Mouse (Mus musculus) embryonic facial prominence, embryonic 14.5 days (tissue): ENCODE measurements around the gene Ddx59. TPM values are rescaled to one million over a fixed set of nuclear protein-coding genes. Genes with fewer than 3 reads are reported as not detected.

Source experiments
- ATAC-seq: fragments of 200-750 bp; cut with Nextera tagmentation; 2 replicates; pipeline ENCODE4 v1.8.0; 2017; ENCODE audit warnings: low read depth, moderate number of reproducible peaks, moderate TSS enrichment
- DNase-seq: peaks from one replicate; pipeline ENCODE4 v3.0.0-alpha.2; 2015; ENCODE audit warnings: low spot score
- H3K27ac ChIP-seq: fragments of 300-500 bp; sonication (generic); replicated peaks from 2 replicates; pipeline ENCODE4 v1.5.1; 2014; ENCODE audit warnings: low read depth, mild to moderate bottlenecking, low read length, moderate library complexity
- H3K27me3 ChIP-seq: fragments of 300-500 bp; sonication (generic); replicated peaks from 2 replicates; pipeline ENCODE4 v1.6.1; 2014; ENCODE audit warnings: low read length; ENCODE audit not compliant: control insufficient read depth, insufficient read depth
- H3K36me3 ChIP-seq: fragments of 300-500 bp; sonication (generic); 2 replicates; pipeline ENCODE4 v1.6.1; 2014; ENCODE audit warnings: low read length, mixed read lengths; ENCODE audit not compliant: control insufficient read depth, insufficient read depth
- H3K4me1 ChIP-seq: fragments of 300-500 bp; sonication (generic); 2 replicates; pipeline ENCODE4 v1.6.1; 2014; ENCODE audit warnings: antibody characterized with exemption, low read length; ENCODE audit not compliant: control insufficient read depth, insufficient read depth
- H3K4me2 ChIP-seq: fragments of 300-500 bp; sonication (generic); 2 replicates; pipeline ENCODE4 v1.6.1; 2014; ENCODE audit warnings: low read depth, mild to moderate bottlenecking, low read length, moderate library complexity, mixed read lengths
- H3K4me3 ChIP-seq: fragments of 300-500 bp; sonication (generic); 2 replicates; pipeline ENCODE4 v1.5.1; 2014; ENCODE audit warnings: low read depth, mild to moderate bottlenecking, low read length
- H3K9ac ChIP-seq: fragments of 300-500 bp; sonication (generic); 2 replicates; pipeline ENCODE4 v1.6.1; 2014; ENCODE audit warnings: low read depth, mild to moderate bottlenecking, low read length, moderate library complexity, mixed read lengths
- H3K9me3 ChIP-seq: fragments of 300-500 bp; sonication (generic); 2 replicates; pipeline ENCODE4 v1.6.1; 2016; ENCODE audit warnings: low read length; ENCODE audit not compliant: control insufficient read depth
- WGBS: fragments of 180-500 bp; shearing (Covaris S2); extraction: QIAGEN DNeasy Blood & Tissue Kit; methylation state at CpG from one replicate; pipeline ENCODE4 v1.1.7; 2014; 5-methylcytosine and 5-hydroxymethylcytosine counted together
- polyA plus RNA-seq: library from polyadenylated mRNA; unstranded; fragments of >200 nt; fragmentation: Nextera tagmentation; extraction: Ambion mirVana; gene quantifications from 2 replicates; pipeline ENCODE4 v1.2.1, GENCODE M21; 2014

Ddx59 gene
- polyA plus RNA-seq, 1 experiment from 2014 or later, result 17.0 TPM

DNA sequence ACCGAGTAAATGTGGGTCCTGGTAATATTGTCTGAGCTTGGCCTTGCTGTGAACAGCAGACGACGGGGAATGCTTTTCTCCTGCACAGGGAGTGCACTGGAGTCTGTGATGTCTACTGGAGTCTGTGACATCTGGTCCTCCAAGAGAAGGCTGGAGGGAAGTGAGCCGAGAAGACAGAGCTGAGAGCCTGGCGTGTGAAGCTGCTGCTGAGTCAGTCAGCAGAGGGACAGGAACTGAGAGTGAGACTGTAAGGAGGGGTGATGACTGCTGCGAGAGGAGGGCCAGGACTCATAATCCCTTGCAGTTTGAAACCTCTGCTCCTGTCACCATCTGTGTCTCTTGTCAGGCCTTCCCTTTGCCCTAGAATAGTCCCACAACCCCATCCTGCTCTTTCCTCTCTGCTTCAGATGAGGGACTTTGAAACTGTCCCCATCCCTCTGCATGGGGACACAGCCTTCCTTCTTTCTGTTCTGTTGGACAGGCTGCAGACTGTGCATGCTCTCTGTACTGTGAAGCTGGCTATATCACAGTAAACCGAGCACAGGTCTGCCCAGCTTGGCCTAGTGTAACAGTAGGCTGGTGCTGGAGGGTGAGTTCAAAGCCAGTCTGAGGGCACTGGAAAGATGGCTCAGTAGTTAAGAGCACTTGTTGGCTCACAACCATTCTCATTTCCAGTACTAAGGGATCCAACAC lies 15.2 kb downstream of the Ddx59 start:
- Histone ChIP-seq H3K4me3 (no peak overlapping the region), H3K9ac (0 out of 2 replicates have a peak overlapping the region, but pooled peaks have one; percentile 14), H3K36me3 (peaks cover 30% of the 10 kb centered on the region), H3K4me1 (no peaks in the 10 kb centered on the region), H3K4me2 (no peak overlapping the region), H3K9me3 (no peaks in the 10 kb centered on the region), H3K27ac (peak overlapping the region; percentile 33; the same call in 1 of the 2 replicates), H3K27me3 (no peaks in the 10 kb centered on the region)
- DNase-seq (no peak), ATAC-seq (no peak)
- WGBS, result 47% methylated on average over 7 of the region's 7 CpGs

DNA sequence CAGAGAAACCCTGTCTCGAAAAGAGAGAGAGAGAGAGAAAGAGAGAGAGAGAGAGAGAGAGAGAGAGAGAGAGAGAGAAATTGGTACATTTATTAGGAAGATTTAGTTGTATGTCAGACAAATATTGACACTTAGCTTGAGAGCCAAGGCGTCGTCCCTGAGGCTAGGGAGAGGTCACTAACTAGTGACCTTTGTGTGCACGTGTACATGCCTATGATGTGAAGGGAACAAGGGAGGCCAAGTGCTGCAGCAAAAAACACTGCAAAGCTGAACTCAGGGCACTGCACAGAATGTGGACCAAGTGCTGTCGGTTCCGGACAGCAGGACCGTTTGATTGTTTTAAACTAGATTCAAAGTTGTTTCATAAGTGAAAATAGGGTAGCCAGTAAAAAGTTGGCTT lies 25.7 kb downstream of the Ddx59 start:
- DNase-seq (no peak), ATAC-seq (no peak)
- 74% methylated on average over 7 of the region's 7 CpGs for WGBS
- H3K9ac ChIP-seq, result no peak overlapping the region
- H3K36me3 ChIP-seq, result peaks cover 3% of the 10 kb centered on the region; the same call in 1 of the 2 replicates
- H3K4me3 ChIP-seq, result no peak overlapping the region
- no peak overlapping the region for H3K27ac ChIP-seq
- H3K4me2 ChIP-seq, result no peak overlapping the region
- no peaks in the 10 kb centered on the region for H3K27me3 ChIP-seq
- no peaks in the 10 kb centered on the region for H3K4me1 ChIP-seq
- H3K9me3 ChIP-seq, result no peaks in the 10 kb centered on the region

GRCm38 (mm10) chr1:136442809-136443208 lies 27.7 kb downstream of the Ddx59 start:
- ATAC-seq (no peak), DNase-seq (no peak)
- Histone ChIP-seq H3K4me2 (no peak overlapping the region), H3K27ac (no peak overlapping the region), H3K4me3 (no peak overlapping the region), H3K4me1 (no peaks in the 10 kb centered on the region), H3K9me3 (no peaks in the 10 kb centered on the region), H3K27me3 (no peaks in the 10 kb centered on the region), H3K36me3 (peaks cover 3% of the 10 kb centered on the region; the same call in 1 of the 2 replicates), H3K9ac (no peak overlapping the region)
- 47% methylated on average over 9 of the region's 9 CpGs for WGBS

- Histone ChIP-seq H3K9ac (no peak overlapping the region), H3K27ac (no peak overlapping the region), H3K27me3 (no peaks in the 10 kb centered on the region), H3K4me2 (no peak overlapping the region), H3K36me3 (peaks cover 3% of the 10 kb centered on the region; the same call in 1 of the 2 replicates), H3K4me3 (no peak overlapping the region), H3K4me1 (no peaks in the 10 kb centered on the region), H3K9me3 (no peaks in the 10 kb centered on the region)
- WGBS, result 76% methylated on average over 12 of the region's 12 CpGs
- DNase-seq (no peak), ATAC-seq (no peak)
Measured at GRCm38 (mm10) chr1:136444555-136445255, 29.6 kb downstream of the Ddx59 start.

DNA sequence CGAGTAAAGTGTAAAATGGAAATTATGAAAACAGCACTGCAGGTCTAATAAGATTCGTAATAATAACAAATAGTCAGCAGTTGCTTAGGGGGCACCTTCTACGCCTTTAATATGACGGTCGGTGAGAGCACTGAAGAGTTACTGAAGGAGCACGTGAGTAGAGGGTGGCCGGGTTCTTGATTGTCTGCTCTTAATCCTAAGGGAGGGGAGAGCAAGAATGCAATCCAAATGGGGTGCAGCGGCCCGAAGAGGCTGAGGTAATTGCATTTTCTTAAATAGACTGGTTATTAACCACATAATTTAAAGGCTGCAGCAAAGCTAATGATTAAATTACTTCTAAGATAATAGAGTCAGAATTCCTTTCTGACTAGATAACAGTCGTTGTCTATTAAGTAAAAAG lies 31.9 kb downstream of the Ddx59 start:
- ATAC-seq, result no peak
- 66% methylated on average over 10 of the region's 10 CpGs for WGBS
- Histone ChIP-seq H3K4me3 (no peak overlapping the region), H3K36me3 (no peaks in the 10 kb centered on the region), H3K27ac (no peak overlapping the region), H3K4me1 (no peaks in the 10 kb centered on the region), H3K27me3 (no peaks in the 10 kb centered on the region), H3K4me2 (no peak overlapping the region), H3K9ac (no peak overlapping the region), H3K9me3 (no peaks in the 10 kb centered on the region)
- no peak for DNase-seq

GRCm38 (mm10) chr1:136447338-136447737 lies 32.3 kb downstream of the Ddx59 start:
- Histone ChIP-seq H3K4me3 (no peak overlapping the region), H3K27ac (no peak overlapping the region), H3K4me2 (no peak overlapping the region), H3K27me3 (no peaks in the 10 kb centered on the region), H3K4me1 (no peaks in the 10 kb centered on the region), H3K9me3 (no peaks in the 10 kb centered on the region), H3K36me3 (no peaks in the 10 kb centered on the region), H3K9ac (no peak overlapping the region)
- 59% methylated on average over 4 of the region's 4 CpGs for WGBS
- DNase-seq (peak; percentile 29), ATAC-seq (no peak)

GRCm38 (mm10) chr1:136449541-136449940 lies 34.5 kb downstream of the Ddx59 start:
- H3K27ac ChIP-seq, result no peak overlapping the region
- DNase-seq (no peak), ATAC-seq (no peak)
- no peaks in the 10 kb centered on the region for H3K9me3 ChIP-seq
- no peak overlapping the region for H3K9ac ChIP-seq
- 89% methylated on average over 6 of the region's 6 CpGs for WGBS
- H3K36me3 ChIP-seq, result no peaks in the 10 kb centered on the region
- H3K4me2 ChIP-seq, result no peak overlapping the region
- no peaks in the 10 kb centered on the region for H3K4me1 ChIP-seq
- H3K4me3 ChIP-seq, result no peak overlapping the region
- no peaks in the 10 kb centered on the region for H3K27me3 ChIP-seq

GRCm38 (mm10) chr1:136450206-136450605 lies 35.1 kb downstream of the Ddx59 start:
- Histone ChIP-seq H3K4me1 (no peaks in the 10 kb centered on the region), H3K27ac (no peak overlapping the region), H3K4me3 (no peak overlapping the region), H3K4me2 (no peak overlapping the region), H3K9me3 (no peaks in the 10 kb centered on the region), H3K36me3 (no peaks in the 10 kb centered on the region), H3K27me3 (no peaks in the 10 kb centered on the region), H3K9ac (no peak overlapping the region)
- no peak for DNase-seq
- ATAC-seq, result no peak
- WGBS, result 69% methylated on average over 5 of the region's 5 CpGs
